Mouse (Mus musculus) cerebellum, adult 11 months (tissue): ENCODE data around the gene Myo1e.
A peak's percentile ranks its signal among the peaks of the same experiment; 100 is the strongest.

Experiments used
- DNase-seq: peaks from one replicate; pipeline ENCODE4 v3.0.0; 2022

Gene Myo1e

DNA sequence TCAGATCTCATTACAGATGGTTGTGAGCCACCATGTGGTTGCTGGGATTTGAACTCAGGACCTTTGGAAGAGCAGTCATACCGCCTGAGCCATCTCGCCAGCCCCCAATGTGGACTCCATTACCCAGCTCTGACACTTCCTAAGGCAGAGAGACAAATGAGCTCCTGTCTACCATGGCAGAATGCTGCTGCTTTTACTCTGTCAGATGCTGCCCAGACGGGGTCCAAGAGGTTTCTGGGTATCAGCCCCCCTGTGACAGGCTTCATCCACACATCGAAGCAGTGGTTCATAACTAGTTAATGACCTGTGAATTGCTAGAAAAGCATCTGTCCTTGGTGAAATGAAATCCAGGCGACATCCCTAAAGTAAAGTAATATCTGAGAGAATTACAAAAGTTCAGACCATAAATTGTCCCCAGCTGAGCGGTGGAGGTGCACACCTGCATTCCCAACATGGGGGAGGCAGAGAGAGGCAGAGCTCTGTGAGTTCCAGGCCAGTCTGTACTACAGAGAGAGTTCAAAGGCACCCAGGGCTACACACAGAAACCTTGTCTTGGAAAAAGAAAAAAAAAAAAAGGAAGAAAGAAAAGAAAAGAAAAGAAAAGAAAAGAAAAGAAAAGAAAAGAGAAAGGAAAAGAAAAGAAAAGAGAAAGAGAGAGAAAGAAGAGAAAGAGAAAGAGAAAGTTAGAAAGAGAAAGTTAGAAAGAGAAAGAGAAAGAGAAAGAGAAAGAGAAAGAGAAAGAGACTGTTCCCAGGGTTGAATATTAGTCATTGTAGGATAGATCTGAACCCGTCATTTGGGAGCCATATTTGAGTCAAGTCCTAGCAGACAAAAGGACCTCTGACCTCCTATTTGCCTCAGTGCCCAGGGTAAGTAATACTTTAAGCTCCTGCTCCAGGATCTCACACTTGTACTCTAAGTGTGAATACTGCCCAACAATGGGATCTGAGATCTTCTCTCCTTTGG is 172.6 kb downstream of the Myo1e start:
- no peak for DNase-seq

- no peak for DNase-seq
Measured at GRCm38 (mm10) chr9:70382091-70382490, 174.9 kb downstream of the Myo1e start.

GRCm38 (mm10) chr9:70383750-70384149 is 176.6 kb downstream of the Myo1e start:
- DNase-seq: no peak

DNA sequence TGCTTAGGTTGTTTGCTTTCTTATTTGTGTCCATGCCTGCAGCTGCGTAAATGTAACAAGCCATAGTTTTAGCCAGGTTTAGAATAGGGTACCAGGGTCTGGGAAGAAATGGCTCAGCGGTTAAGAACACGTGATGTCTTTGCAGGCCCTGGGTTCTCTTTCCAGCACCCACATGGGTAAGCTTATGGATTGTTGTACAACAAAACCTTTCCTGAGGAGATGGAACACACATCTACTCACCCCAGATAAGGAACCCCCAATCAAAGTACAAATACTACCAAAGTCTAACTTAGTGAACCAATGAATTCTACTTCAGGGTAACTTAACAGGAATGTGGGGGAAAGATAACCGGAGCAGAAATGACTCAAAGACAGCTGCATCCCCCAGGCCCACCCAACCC is 177.3 kb downstream of the Myo1e start:
- DNase-seq: no peak

DNA sequence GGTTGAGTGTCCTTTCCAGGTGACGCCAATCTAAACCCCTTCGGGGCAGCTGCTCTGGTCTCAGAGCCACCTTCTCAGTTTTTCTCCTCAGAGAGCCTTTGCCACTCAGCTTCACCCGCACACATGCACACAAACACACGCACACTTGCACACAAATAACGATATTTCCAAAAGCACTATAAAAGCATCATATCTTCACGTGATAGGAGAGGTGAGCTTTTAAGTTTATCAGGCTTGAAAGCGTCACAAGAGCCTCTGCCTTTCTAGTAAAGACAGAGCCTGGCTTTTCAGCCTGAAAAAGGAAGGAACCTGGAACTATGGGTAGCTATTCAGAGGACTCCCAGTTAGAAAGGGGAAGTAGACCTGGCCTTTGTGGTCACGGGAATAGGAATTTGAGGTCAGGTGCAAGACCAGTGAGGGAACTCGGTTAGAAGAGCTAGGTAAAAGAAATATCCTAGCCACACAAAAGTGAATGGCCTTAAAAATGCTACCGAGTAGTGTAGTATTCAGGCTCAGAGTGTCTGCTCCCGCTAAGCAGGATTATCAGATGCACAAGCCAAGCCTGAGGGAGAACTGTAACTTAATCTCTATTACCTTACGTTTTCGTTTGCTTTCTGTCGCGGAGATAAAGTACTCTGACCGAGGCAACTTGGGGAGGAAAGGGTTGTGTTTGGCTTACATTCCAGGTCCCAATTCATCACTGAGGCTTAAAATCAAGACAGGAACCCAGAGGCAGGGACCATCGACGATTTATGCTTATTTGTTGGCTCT is 178.0 kb downstream of the Myo1e start:
- no peak for DNase-seq

DNA sequence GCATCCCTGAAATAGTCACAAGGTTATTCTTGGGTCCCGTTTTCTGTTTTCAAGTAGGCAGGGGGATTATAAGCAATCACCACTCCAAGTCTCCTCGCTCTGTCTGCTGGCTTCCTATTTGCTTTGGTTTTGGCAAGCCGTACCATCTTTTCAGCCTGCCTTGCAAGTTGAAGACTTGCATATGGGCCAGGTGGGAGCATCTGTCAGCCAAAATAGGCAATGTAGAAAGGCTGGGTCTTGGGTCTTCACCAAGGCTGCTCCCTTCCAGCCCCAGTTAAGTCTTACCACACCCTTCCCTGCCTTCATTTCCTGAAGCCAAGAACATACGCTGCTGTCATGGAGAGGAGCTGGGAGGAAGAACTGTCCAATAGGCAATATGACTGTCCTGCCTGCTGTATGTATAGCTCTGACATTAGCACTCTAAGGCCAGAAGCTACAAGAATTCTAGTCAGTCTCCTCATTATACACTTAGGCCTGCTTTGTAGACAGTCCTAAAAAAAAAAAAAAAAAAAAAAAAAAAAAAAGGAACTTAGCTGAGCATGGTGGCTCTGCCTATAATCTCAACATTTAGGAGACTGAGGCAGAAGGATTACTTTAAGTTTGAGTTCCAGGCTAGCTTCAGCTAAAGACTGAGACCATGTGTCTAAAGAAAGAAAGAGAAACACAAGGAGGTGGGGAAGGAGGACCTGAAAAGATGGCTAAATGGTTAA is 180.4 kb downstream of the Myo1e start:
- DNase-seq: no peak

GRCm38 (mm10) chr9:70389548-70389947 is 182.4 kb downstream of the Myo1e start:
- DNase-seq: no peak

DNA sequence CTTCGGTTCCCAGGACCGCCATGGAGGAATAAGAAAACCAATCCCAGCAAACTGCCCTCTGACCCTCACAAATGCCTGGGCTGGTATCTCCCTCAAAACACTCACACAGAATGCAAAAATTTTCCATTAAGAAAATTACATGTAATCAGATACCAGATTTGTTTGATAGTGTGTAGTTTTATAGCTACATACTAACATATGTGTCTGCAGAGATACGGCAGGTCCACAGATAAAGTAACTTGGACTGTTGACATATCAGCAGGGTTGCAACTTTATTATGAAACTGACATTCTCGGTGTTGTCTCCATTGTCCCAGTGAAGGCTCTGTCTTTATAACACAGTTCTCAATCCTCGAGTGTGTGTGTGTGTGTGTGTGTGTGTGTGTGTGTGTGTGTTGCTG is 183.9 kb downstream of the Myo1e start:
- no peak for DNase-seq

DNA sequence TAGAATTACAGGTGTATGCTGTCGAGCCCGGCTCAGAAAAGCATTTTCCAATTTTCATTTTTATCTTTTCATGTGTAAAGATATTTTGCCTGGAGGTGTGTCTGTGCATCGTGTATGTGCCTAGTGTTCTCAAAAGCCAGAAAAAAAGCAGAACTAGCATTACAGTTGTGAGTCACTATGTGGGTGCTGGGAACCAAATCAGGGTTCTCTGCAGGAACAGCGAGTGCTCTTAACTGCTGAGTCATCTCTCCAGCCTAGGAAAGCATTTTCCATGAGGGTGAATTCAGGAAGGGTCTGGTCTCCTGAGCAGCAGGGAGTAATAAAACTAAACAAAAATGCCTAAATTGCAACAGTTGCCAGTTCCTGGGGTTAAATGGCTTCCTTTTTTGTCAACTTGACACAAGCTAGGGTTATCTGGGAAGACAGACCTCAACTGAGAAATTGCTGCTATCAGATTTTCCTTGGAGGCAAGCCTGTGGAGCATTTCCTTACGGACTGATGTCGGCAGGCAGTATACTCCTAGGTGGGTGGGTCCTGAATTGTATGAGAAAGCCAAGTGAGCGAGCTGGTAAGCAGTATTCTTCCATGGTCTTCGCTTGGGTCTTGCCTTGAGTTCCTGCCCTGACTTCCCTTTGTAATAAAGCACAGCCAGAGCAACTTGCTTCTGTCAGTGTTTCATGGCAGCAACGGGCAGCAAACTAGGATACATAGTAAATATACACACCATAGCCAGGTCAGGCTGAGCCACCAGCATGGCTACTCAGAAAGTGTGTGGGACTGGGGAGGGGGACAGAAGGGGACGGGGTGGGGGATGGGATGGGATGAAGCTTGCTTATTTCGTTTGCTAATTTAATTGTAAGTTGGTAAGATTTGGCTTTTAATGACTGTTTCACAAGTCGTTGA is 184.8 kb downstream of the Myo1e start:
- DNase-seq: no peak

- peak; percentile 9 for DNase-seq
Measured at GRCm38 (mm10) chr9:70392563-70392907, 185.4 kb downstream of the Myo1e start.

DNA sequence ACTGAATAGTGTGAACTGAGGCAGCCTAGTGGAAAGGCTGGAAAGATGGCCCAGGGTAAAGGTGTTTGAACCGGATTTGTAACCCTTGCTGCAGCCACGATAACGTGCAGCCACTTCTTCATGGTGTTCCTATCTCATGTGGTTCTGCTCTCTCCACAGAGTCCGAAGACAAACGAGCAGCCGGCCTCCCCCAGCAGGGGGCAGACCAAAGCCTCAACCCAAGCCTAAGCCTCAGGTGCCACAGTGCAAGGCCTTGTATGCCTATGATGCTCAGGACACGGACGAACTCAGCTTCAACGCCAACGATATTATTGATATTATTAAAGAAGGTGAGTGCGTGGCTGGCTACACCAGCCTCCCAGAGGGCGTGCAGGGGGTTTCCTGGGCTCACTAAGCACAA is 188.5 kb downstream of the Myo1e start:
- DNase-seq: no peak

GRCm38 (mm10) chr9:70396083-70396482 is 188.9 kb downstream of the Myo1e start:
- no peak for DNase-seq

DNA sequence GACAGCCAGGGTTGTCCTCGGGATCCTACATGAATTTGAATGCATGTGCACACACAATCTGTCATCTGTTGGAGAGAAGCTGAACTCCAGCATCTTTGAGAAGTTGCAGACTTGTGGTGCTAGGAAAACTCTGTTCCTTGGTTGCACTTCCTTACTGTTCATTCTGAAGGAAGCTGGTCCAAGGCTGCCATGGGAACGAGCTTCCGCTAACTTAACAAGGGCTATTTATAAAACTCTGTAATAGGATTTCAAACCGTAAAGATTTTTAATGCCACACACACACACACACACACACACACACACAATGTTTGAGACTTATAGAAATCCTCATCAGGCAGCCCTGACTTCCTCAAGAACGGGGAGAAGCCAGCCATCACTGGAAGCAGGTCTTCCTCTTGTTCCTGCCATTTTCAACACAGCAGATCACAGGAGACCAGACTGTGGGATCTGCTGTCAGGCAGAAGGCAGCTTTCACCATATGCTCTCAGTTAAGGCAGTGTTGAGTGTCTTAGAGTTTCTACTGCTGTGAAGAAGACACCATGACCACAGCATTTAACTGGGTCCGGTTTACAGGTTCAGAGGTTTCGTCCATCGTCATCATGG is 194.9 kb downstream of the Myo1e start:
- DNase-seq: no peak

DNA sequence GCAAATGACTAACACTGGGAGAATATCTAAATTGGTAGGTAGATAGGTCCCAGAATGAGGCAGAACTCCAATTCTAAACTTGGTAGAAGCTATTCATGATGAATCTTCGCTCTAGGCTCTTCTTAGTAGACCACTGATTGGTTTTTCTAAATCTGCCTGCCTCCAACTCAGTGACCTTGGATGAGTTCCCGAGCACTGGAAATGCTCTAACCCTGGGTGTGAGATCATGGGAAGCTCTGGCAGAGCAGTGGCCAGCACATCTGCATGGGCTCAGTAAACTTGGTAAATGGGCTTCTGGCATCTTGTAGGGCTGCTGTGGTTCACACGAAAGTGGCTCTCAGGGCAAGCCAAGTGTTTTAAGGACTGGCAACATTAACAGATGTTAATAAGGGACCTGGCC is 199.4 kb downstream of the Myo1e start:
- DNase-seq: no peak

DNA sequence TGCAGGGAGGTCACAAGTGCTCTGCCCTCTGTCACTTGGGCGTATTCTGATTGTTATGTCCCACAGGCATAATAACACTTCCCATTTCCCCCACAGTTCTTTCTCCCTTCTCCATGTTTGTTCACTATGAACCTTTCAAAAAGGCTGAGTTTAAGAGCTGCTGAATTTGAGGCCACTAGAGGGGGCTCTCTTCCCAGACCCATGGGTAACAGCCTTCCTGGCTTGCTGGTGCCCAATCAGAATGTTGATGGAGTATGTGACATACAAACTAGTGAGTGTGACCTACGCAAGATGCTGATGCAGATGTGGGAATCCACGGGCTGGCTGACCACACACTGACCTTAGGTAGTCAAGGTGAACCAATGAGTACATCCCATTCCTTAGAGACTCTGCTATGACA is 201.6 kb downstream of the Myo1e start:
- DNase-seq: no peak

DNA sequence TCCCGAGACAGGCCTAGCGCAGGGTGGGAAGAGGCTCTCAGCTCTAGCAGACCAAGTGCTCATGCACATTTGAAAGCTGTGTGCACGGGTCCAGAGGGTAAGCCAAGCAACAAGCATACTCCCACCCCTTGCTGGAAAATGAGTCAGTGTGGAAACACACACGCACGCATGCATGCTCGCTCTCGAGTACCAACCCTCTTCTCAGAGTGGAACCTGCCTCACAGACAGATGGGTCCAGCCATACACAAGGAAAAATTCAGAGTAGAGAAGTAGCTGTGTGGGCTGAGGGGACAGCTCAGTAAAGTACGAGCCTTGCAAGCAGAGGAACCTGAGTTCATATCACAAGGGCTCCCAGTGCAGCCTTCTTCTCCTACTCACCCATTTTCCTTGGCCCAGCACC is 202.6 kb downstream of the Myo1e start:
- DNase-seq: no peak

DNA sequence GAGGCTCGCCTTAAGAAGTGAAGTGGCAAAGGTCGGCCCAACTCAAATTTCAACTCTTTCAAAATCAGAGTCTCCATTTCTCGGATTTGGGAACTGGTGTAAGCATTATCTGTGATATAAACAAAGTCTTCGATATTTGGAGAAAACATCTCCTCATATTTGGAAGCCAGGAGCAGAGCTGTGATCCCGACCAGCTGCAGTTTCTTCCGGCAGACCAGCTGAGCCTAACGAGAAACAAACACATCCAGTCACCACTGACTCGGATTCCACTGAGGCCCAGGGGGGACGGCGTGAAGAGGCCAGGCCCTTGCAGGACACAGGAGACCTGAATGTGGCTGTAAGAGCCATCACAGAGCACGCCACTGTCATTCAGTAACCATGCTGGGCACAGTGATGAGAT is 203.5 kb downstream of the Myo1e start:
- no peak for DNase-seq

- no peak for DNase-seq
Measured at GRCm38 (mm10) chr9:70413038-70413437, 205.9 kb downstream of the Myo1e start.

DNA sequence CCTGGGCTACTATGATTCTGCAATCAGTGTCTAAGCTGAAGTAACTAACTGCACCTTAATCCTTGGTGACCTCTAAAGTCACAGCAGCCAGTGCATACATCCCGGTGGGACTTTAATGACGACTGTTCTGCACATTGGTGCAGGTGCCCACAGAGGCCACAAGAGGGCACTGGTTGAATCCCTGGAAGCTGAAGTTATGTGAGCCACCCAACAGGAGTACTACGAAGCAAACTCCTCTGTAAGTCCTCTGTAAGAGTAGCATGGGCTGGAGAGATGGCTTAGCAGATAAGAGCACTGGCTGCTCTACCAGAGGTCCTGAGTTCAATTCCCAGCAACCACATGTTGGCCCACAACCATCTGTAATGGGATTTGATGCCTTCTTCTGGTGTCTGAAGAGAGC is 209.3 kb downstream of the Myo1e start:
- no peak for DNase-seq

- peak; percentile 46 for DNase-seq
Measured at GRCm38 (mm10) chr9:70421257-70422056, 214.3 kb downstream of the Myo1e start, which contains the start of gene Ccnb2. Gene Ccnb2, minus strand, starts transcription at chr9:70421547.

DNA sequence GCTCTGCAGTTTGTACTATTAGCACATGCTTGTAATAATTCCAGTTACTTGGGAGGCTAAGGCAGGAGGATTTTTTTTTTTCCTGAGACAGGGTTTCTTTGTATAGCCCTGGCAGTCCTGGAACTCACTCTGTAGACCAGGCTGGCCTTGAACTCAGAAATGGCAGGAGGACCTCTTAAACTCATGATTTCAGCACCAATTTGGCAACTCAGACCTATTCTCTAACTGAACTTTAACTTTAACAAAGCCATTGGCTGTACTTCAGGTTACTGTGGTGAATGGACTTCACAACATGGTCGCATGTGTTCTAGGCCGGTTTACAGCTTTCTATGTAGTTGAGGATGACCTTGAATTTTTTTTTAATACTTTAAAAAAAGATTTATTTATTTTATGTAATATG is 215.5 kb downstream of the Myo1e start:
- DNase-seq: no peak
